Mouse (Mus musculus): Measurements from ENCODE around the gene Cog7. TPM values are rescaled to one million over a fixed set of nuclear protein-coding genes. Genes with fewer than 3 reads are reported as not detected.

Gene Cog7
- polyA plus RNA-seq, 1 experiment: 15.2 TPM

GRCm38 (mm10) chr7:121906879-121907278, 74.6 kb downstream of the Cog7 start:
- Histone ChIP-seq H3K4me3 (no peak overlapping the region), H3K4me2 (ENCODE audit: low read depth) (no peak overlapping the region), H3K36me3 (ENCODE audit: control insufficient read depth, insufficient read depth) (no peaks in the 10 kb centered on the region), H3K79me2 (ENCODE audit: control insufficient read depth, insufficient read depth) (no peaks in the 10 kb centered on the region), H3ac (ENCODE audit: control insufficient read depth, insufficient read length) (no peak overlapping the region), H3K27me3 (ENCODE audit: control insufficient read depth, insufficient read depth, insufficient read length) (peaks cover 4% of the 10 kb centered on the region)
- TF ChIP-seq CEBPB (IDR thresholded peaks at IDR 0.05; ENCODE audit: insufficient read depth, poor library complexity, severe bottlenecking) (no peak), USF1 (IDR thresholded peaks at IDR 0.05; ENCODE audit: low read depth) (no peak), MAX (IDR thresholded peaks at IDR 0.05; ENCODE audit: low read depth) (no peak), MYOD1 (IDR thresholded peaks at IDR 0.05; ENCODE audit: control insufficient read depth in 1 of 3, insufficient read length in 2 of 3, low read depth in 2 of 3) (no peak), E2F4 (IDR thresholded peaks at IDR 0.05; ENCODE audit: insufficient read depth) (no peak), SRF (IDR thresholded peaks at IDR 0.05; ENCODE audit: control insufficient read depth, insufficient read length, low read depth) (no peak), REST (IDR thresholded peaks at IDR 0.05; ENCODE audit: insufficient read depth, insufficient read length) (no peak), MYOG (IDR thresholded peaks at IDR 0.05; ENCODE audit: control insufficient read depth in 1 of 3, insufficient read depth in 1 of 3, insufficient read length in 2 of 3, low read depth in 2 of 3) (no peak)

- Histone ChIP-seq H3K27me3 (ENCODE audit: control insufficient read depth, insufficient read depth, insufficient read length) (peaks cover 20% of the 10 kb centered on the region), H3K4me3 (no peak overlapping the region), H3ac (ENCODE audit: control insufficient read depth, insufficient read length) (no peak overlapping the region), H3K79me2 (ENCODE audit: control insufficient read depth, insufficient read depth) (no peaks in the 10 kb centered on the region), H3K4me2 (ENCODE audit: low read depth) (no peak overlapping the region), H3K36me3 (ENCODE audit: control insufficient read depth, insufficient read depth) (no peaks in the 10 kb centered on the region)
- TF ChIP-seq TCF3 (IDR thresholded peaks at IDR 0.05; ENCODE audit: insufficient read length, low read depth): no peak
- no peak for TF ChIP-seq SRF (IDR thresholded peaks at IDR 0.05; ENCODE audit: control insufficient read depth, insufficient read length, low read depth)
- peak in 1 of 3 experiments; percentile 47 for TF ChIP-seq MYOD1 (IDR thresholded peaks at IDR 0.05; ENCODE audit: control insufficient read depth in 1 of 3, insufficient read length in 2 of 3, low read depth in 2 of 3)
- no peak for TF ChIP-seq USF1 (IDR thresholded peaks at IDR 0.05; ENCODE audit: low read depth)
- TF ChIP-seq REST (IDR thresholded peaks at IDR 0.05; ENCODE audit: insufficient read depth, insufficient read length): no peak
- peak in 1 of 3 experiments; percentile 46 for TF ChIP-seq MYOG (IDR thresholded peaks at IDR 0.05; ENCODE audit: control insufficient read depth in 1 of 3, insufficient read depth in 1 of 3, insufficient read length in 2 of 3, low read depth in 2 of 3)
These were observed 78.6 kb downstream of the Cog7 start for GRCm38 (mm10) chr7:121902757-121903411.

GRCm38 (mm10) chr7:121899940-121900339, 81.6 kb downstream of the Cog7 start:
- Histone ChIP-seq H3K79me2 (ENCODE audit: control insufficient read depth, insufficient read depth) (no peaks in the 10 kb centered on the region), H3K4me3 (no peak overlapping the region), H3K36me3 (ENCODE audit: control insufficient read depth, insufficient read depth) (no peaks in the 10 kb centered on the region), H3ac (ENCODE audit: control insufficient read depth, insufficient read length) (no peak overlapping the region), H3K4me2 (ENCODE audit: low read depth) (no peak overlapping the region), H3K27me3 (ENCODE audit: control insufficient read depth, insufficient read depth, insufficient read length) (peaks cover 29% of the 10 kb centered on the region)
- TF ChIP-seq TCF12 (IDR thresholded peaks at IDR 0.05; ENCODE audit: insufficient read depth, poor library complexity, severe bottlenecking) (no peak), E2F4 (IDR thresholded peaks at IDR 0.05; ENCODE audit: insufficient read depth) (no peak), CEBPB (IDR thresholded peaks at IDR 0.05; ENCODE audit: insufficient read depth, poor library complexity, severe bottlenecking) (no peak), SRF (IDR thresholded peaks at IDR 0.05; ENCODE audit: control insufficient read depth, insufficient read length, low read depth) (no peak), MYOG (IDR thresholded peaks at IDR 0.05; ENCODE audit: control insufficient read depth in 1 of 3, insufficient read depth in 1 of 3, insufficient read length in 2 of 3, low read depth in 2 of 3) (no peak), USF1 (IDR thresholded peaks at IDR 0.05; ENCODE audit: low read depth) (no peak), POLR2AphosphoS2 (IDR thresholded peaks at IDR 0.05; ENCODE audit: insufficient read length, low read depth) (no peak)

GRCm38 (mm10) chr7:121899311-121899710, 82.2 kb downstream of the Cog7 start:
- no peak for TF ChIP-seq MAX (IDR thresholded peaks at IDR 0.05; ENCODE audit: low read depth)
- TF ChIP-seq SRF (IDR thresholded peaks at IDR 0.05; ENCODE audit: control insufficient read depth, insufficient read length, low read depth): no peak
- TF ChIP-seq TCF3 (IDR thresholded peaks at IDR 0.05; ENCODE audit: insufficient read length, low read depth): no peak
- no peak for TF ChIP-seq REST (IDR thresholded peaks at IDR 0.05; ENCODE audit: insufficient read depth, insufficient read length)
- no peak for TF ChIP-seq MYOG (IDR thresholded peaks at IDR 0.05; ENCODE audit: control insufficient read depth in 1 of 3, insufficient read depth in 1 of 3, insufficient read length in 2 of 3, low read depth in 2 of 3)
- no peak for TF ChIP-seq CEBPB (IDR thresholded peaks at IDR 0.05; ENCODE audit: insufficient read depth, poor library complexity, severe bottlenecking)
- TF ChIP-seq E2F4 (IDR thresholded peaks at IDR 0.05; ENCODE audit: insufficient read depth): no peak
- TF ChIP-seq POLR2A (IDR thresholded peaks at IDR 0.05; ENCODE audit: insufficient read length, low read depth): no peak
- TF ChIP-seq USF1 (IDR thresholded peaks at IDR 0.05; ENCODE audit: low read depth): no peak
- TF ChIP-seq POLR2AphosphoS2 (IDR thresholded peaks at IDR 0.05; ENCODE audit: insufficient read length, low read depth): no peak
- no peak for TF ChIP-seq TCF12 (IDR thresholded peaks at IDR 0.05; ENCODE audit: insufficient read depth, poor library complexity, severe bottlenecking)
- no peak for TF ChIP-seq MYOD1 (IDR thresholded peaks at IDR 0.05; ENCODE audit: control insufficient read depth in 1 of 3, insufficient read length in 2 of 3, low read depth in 2 of 3)
- Histone ChIP-seq H3K27me3 (ENCODE audit: control insufficient read depth, insufficient read depth, insufficient read length) (peaks cover 29% of the 10 kb centered on the region), H3K79me2 (ENCODE audit: control insufficient read depth, insufficient read depth) (no peaks in the 10 kb centered on the region), H3K4me3 (no peak overlapping the region), H3K4me2 (ENCODE audit: low read depth) (no peak overlapping the region), H3K36me3 (ENCODE audit: control insufficient read depth, insufficient read depth) (no peaks in the 10 kb centered on the region), H3ac (ENCODE audit: control insufficient read depth, insufficient read length) (no peak overlapping the region)

GRCm38 (mm10) chr7:121896689-121897088, 84.8 kb downstream of the Cog7 start:
- H3K4me3 ChIP-seq: no peak overlapping the region
- H3K27me3 ChIP-seq (ENCODE audit: control insufficient read depth, insufficient read depth, insufficient read length): peaks cover 28% of the 10 kb centered on the region
- H3K79me2 ChIP-seq (ENCODE audit: control insufficient read depth, insufficient read depth): no peaks in the 10 kb centered on the region
- no peaks in the 10 kb centered on the region for H3K36me3 ChIP-seq (ENCODE audit: control insufficient read depth, insufficient read depth)
- H3ac ChIP-seq (ENCODE audit: control insufficient read depth, insufficient read length): no peak overlapping the region
- H3K4me2 ChIP-seq (ENCODE audit: low read depth): no peak overlapping the region
- no peak for TF ChIP-seq SRF (IDR thresholded peaks at IDR 0.05; ENCODE audit: control insufficient read depth, insufficient read length, low read depth)
- no peak for TF ChIP-seq REST (IDR thresholded peaks at IDR 0.05; ENCODE audit: insufficient read depth, insufficient read length)
- no peak for TF ChIP-seq MYOG (IDR thresholded peaks at IDR 0.05; ENCODE audit: control insufficient read depth in 1 of 3, insufficient read depth in 1 of 3, insufficient read length in 2 of 3, low read depth in 2 of 3)
- TF ChIP-seq CEBPB (IDR thresholded peaks at IDR 0.05; ENCODE audit: insufficient read depth, poor library complexity, severe bottlenecking): no peak
- TF ChIP-seq MAX (IDR thresholded peaks at IDR 0.05; ENCODE audit: low read depth): no peak
- TF ChIP-seq E2F4 (IDR thresholded peaks at IDR 0.05; ENCODE audit: insufficient read depth): no peak
- no peak for TF ChIP-seq USF1 (IDR thresholded peaks at IDR 0.05; ENCODE audit: low read depth)

All from myocyte (in vitro differentiated cells).